Mouse (Mus musculus) kidney, postnatal 14 days (tissue): ENCODE data around the gene D16Ertd472e.
"Not testable (repeated sequence)": the region's sequence is repeated elsewhere in the genome, so short reads cannot be mapped to it uniquely, and the experiment has no call there.

Experiments
- DNase-seq: peaks from one replicate; pipeline ENCODE4 v3.0.0; 2022; ENCODE audit warnings: mixed read lengths

Gene D16Ertd472e

GRCm38 (mm10) chr16:78564110-78564821, 12.2 kb downstream of the D16Ertd472e start:
- no peak for DNase-seq

- no peak for DNase-seq
These were observed 13.2 kb downstream of the D16Ertd472e start for GRCm38 (mm10) chr16:78563093-78563971.

GRCm38 (mm10) chr16:78560627-78561026, 15.9 kb downstream of the D16Ertd472e start:
- DNase-seq: no peak

- DNase-seq: no peak
These were observed 16.4 kb downstream of the D16Ertd472e start for GRCm38 (mm10) chr16:78560063-78560462.

GRCm38 (mm10) chr16:78557573-78557972, 18.9 kb downstream of the D16Ertd472e start:
- DNase-seq: no peak

- DNase-seq: no peak
These were observed 21.4 kb downstream of the D16Ertd472e start for GRCm38 (mm10) chr16:78554911-78555648.

GRCm38 (mm10) chr16:78547367-78547766, 29.1 kb downstream of the D16Ertd472e start:
- no peak for DNase-seq

- no peak for DNase-seq
These were observed 30.0 kb downstream of the D16Ertd472e start for GRCm38 (mm10) chr16:78546529-78546928.

- DNase-seq: no peak
These were observed 35.9 kb downstream of the D16Ertd472e start for GRCm38 (mm10) chr16:78540376-78541246.

- no peak for DNase-seq
These were observed 38.6 kb downstream of the D16Ertd472e start for GRCm38 (mm10) chr16:78537798-78538422.

GRCm38 (mm10) chr16:78537322-78537721, 39.2 kb downstream of the D16Ertd472e start:
- no peak for DNase-seq

GRCm38 (mm10) chr16:78534468-78534867, 42.0 kb downstream of the D16Ertd472e start:
- DNase-seq: no peak

- no peak for DNase-seq
These were observed 44.4 kb downstream of the D16Ertd472e start for GRCm38 (mm10) chr16:78531957-78532605.

GRCm38 (mm10) chr16:78522974-78523373, 53.5 kb downstream of the D16Ertd472e start:
- no peak for DNase-seq

GRCm38 (mm10) chr16:78518697-78519096, 57.8 kb downstream of the D16Ertd472e start:
- DNase-seq: no peak

- DNase-seq: no peak
These were observed 59.3 kb downstream of the D16Ertd472e start for GRCm38 (mm10) chr16:78517171-78517570.

- no peak for DNase-seq
These were observed 65.0 kb downstream of the D16Ertd472e start for GRCm38 (mm10) chr16:78511526-78511925.

GRCm38 (mm10) chr16:78502492-78502891, 74.0 kb downstream of the D16Ertd472e start:
- DNase-seq: no peak

- not testable (repeated sequence) for DNase-seq
These were observed 83.8 kb downstream of the D16Ertd472e start for GRCm38 (mm10) chr16:78492696-78493095.

GRCm38 (mm10) chr16:78490779-78491178, 85.7 kb downstream of the D16Ertd472e start:
- no peak for DNase-seq
